Mouse (Mus musculus) heart, embryonic 14.5 days (tissue): ENCODE results near the gene Bcl7b. TPM values are rescaled to one million over a fixed set of nuclear protein-coding genes. Genes with fewer than 3 reads are reported as not detected.

ENCODE experiments used
- ATAC-seq: fragments of 200-750 bp; cut with Nextera tagmentation; 2 replicates; pipeline ENCODE4 v1.8.0; 2017; ENCODE audit warnings: low read depth, moderate TSS enrichment; ENCODE audit not compliant: insufficient number of reproducible peaks, insufficient read depth, low FRiP score
- H3K27ac ChIP-seq, 2 experiments: fragments of 200-500 bp in 1 of 2; fragments of 300-500 bp in 1 of 2; sonication (generic) in 1 of 2; replicated peaks in 1 of 2; 2 replicates each; pipeline ENCODE4 v1.5.1; 2012 to 2014; ENCODE audit warnings: low read depth in 2 of 2, low read length in 2 of 2, control low read depth in 1 of 2, mild to moderate bottlenecking in 1 of 2, mixed read lengths in 1 of 2; ENCODE audit not compliant: control insufficient read depth in 1 of 2, insufficient read depth in 1 of 2
- H3K27me3 ChIP-seq: fragments of 300-500 bp; sonication (generic); 2 replicates; pipeline ENCODE4 v1.6.1; 2014; ENCODE audit warnings: mild to moderate bottlenecking, low read length, control low read depth; ENCODE audit not compliant: control insufficient read depth, insufficient read depth
- H3K36me3 ChIP-seq: fragments of 300-500 bp; sonication (generic); 2 replicates; pipeline ENCODE4 v1.6.1; 2014; ENCODE audit warnings: mild to moderate bottlenecking, control low read depth, low read length, mixed read lengths; ENCODE audit not compliant: control insufficient read depth, insufficient read depth
- H3K4me1 ChIP-seq, 2 experiments: fragments of 200-500 bp in 1 of 2; fragments of 300-500 bp in 1 of 2; sonication (generic) in 1 of 2; 2 replicates each; pipeline ENCODE4 v1.6.1; 2012 to 2014; ENCODE audit warnings: low read length in 2 of 2, control low read depth in 1 of 2, mixed read lengths in 1 of 2; ENCODE audit not compliant: control insufficient read depth in 2 of 2, insufficient read depth in 2 of 2
- H3K4me2 ChIP-seq: fragments of 300-500 bp; sonication (generic); 2 replicates; pipeline ENCODE4 v1.6.1; 2014; ENCODE audit warnings: mild to moderate bottlenecking, low read length
- H3K4me3 ChIP-seq, 2 experiments: fragments of 200-500 bp in 1 of 2; fragments of 300-500 bp in 1 of 2; sonication (generic) in 1 of 2; 2 replicates each; pipeline ENCODE4 v1.5.1; 2012 to 2014; ENCODE audit warnings: low read length in 2 of 2, mild to moderate bottlenecking in 2 of 2, control low read depth in 1 of 2, low read depth in 1 of 2, moderate library complexity in 1 of 2; ENCODE audit not compliant: control insufficient read depth in 1 of 2, insufficient read depth in 1 of 2
- H3K9ac ChIP-seq: fragments of 300-500 bp; sonication (generic); 2 replicates; pipeline ENCODE4 v1.6.1; 2014; ENCODE audit warnings: mild to moderate bottlenecking, low read length
- H3K9me3 ChIP-seq: fragments of 300-500 bp; sonication (generic); 2 replicates; pipeline ENCODE4 v1.6.1; 2016; ENCODE audit warnings: low read length, control low read depth; ENCODE audit not compliant: control insufficient read depth
- WGBS: fragments of 180-500 bp; shearing (Covaris S2); extraction: QIAGEN DNeasy Blood & Tissue Kit; methylation state at CpG from one replicate; pipeline ENCODE4 v1.1.7; 2014; 5-methylcytosine and 5-hydroxymethylcytosine counted together
- polyA plus RNA-seq: library from polyadenylated mRNA; unstranded; fragments of >200 nt; fragmentation: Nextera tagmentation; extraction: Ambion mirVana; gene quantifications from 2 replicates; pipeline ENCODE4 v1.2.1, GENCODE M21; 2014

Bcl7b gene
- polyA plus RNA-seq, 1 experiment from 2014 or later, result 41.4 TPM

DNA sequence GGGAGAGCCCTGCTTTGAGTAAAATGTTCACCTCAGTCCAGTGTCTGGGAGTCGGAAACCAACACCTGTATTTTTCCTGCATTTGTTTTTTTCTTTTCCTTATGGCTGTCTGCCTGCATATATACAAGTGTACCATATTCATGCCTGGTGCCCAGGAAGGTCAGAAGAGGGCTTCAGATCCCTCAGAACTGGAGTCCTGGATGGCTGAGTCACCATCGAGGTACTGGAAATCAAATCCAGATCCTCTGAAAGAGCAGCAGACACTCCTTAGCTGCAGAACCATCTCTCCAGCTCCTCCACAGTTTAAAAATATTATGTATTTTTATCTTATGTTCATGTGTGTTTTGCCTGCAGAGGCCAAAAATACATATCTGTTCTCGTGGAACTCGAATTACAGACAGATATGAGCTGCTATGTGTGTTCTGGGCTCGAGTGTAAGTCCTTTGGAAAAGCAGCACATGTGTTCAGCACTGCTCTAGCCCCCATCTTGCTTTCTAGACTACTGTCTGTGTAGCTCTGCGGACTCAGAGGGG lies 3.7 kb downstream of the Bcl7b start:
- 88% methylated on average over 6 of the region's 6 CpGs for WGBS
- H3K4me2 ChIP-seq, result no peak overlapping the region
- H3K27ac ChIP-seq, result no peak overlapping the region
- H3K27me3 ChIP-seq, result no peaks in the 10 kb centered on the region
- no peak overlapping the region for H3K9ac ChIP-seq
- peaks cover 65% of the 10 kb centered on the region for H3K36me3 ChIP-seq
- H3K4me3 ChIP-seq, result no peak overlapping the region
- no peak for ATAC-seq
- H3K9me3 ChIP-seq, result no peaks in the 10 kb centered on the region
- peaks cover 4 to 5% of the 10 kb centered on the region in 2 experiments; a peak in 3 of 4 replicates for H3K4me1 ChIP-seq

DNA sequence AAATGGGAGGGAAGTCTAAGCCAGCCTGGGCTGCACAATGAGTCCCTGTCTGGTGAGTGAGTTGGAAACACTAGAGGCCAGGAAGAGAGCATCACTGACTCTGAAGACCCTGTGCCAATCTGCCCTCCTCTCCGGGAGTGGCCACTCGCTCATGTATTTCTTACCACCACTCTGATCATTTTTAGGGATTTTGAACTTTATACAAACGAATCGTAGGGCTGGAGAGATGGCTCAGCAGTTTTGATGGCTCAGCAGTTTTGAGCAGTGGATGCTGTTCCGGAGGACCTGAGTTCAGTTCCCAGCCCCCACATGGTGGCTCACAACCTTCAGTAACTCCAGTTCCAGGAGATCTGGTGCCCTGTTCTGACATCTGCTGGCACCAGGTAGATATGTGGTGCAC lies 4.9 kb downstream of the Bcl7b start:
- 95% methylated on average over 5 of the region's 5 CpGs for WGBS
- no peak overlapping the region for H3K27ac ChIP-seq
- H3K36me3 ChIP-seq, result peaks cover 77% of the 10 kb centered on the region
- no peak overlapping the region for H3K4me2 ChIP-seq
- no peaks in the 10 kb centered on the region for H3K27me3 ChIP-seq
- H3K9ac ChIP-seq, result no peak overlapping the region
- no peak overlapping the region for H3K4me3 ChIP-seq
- peaks cover 2 to 5% of the 10 kb centered on the region in 2 experiments; a peak in 3 of 4 replicates for H3K4me1 ChIP-seq
- H3K9me3 ChIP-seq, result no peaks in the 10 kb centered on the region
- ATAC-seq, result no peak

DNA sequence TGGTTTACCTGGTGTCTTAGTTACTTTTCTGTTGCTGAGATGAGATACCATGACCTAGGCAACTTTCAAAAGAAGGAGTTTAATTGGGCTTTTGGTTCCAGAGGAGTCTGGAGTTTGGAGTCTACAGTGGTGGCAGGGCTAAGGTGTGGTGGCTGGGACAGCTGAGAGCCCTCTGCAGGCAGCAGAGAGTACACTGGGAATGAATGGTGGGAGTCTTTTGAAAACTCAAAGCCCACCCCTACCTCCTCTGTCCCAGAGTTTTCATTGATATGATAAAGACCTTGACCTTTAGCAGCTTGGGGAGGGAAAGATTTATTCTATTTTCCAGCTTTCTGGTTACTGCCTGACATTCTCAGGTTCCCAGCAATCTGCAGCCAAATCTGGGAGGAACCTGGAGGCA lies 7.0 kb downstream of the Bcl7b start:
- Histone ChIP-seq H3K27ac (no peak overlapping the region), H3K4me2 (no peak overlapping the region), H3K36me3 (peaks cover 96% of the 10 kb centered on the region), H3K9me3 (no peaks in the 10 kb centered on the region), H3K4me3 (no peak overlapping the region), H3K27me3 (no peaks in the 10 kb centered on the region), H3K4me1 (no peaks in the 10 kb centered on the region; a peak in 2 of 4 replicates), H3K9ac (no peak overlapping the region)
- ATAC-seq, result no peak

DNA sequence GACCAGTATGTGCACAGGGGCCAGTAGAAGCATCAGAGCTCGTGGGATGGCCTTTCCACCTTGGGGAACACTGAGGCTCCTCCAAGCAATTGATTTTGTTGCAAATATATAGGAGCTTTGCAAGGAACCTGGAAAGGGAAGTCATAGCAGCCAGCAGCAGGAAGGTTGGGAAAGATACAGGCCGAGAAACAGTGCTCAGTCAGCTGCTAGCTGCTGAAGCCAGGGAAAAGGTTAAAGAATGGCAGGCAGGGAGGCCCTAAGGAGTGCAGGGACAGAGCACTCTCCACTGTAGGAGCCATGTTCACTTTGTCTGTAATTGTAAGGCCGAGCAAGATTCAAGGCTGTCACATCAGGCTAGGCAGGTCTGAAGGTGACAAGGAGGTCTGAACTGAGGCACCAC lies 10.4 kb downstream of the Bcl7b start:
- Histone ChIP-seq H3K4me2 (no peak overlapping the region), H3K27ac (peak overlapping the region in 1 of 2 experiments; percentile 21; a peak in 1 of 4 replicates), H3K9me3 (no peaks in the 10 kb centered on the region), H3K4me3 (no peak overlapping the region), H3K27me3 (no peaks in the 10 kb centered on the region), H3K9ac (no peak overlapping the region), H3K36me3 (peaks cover 90% of the 10 kb centered on the region), H3K4me1 (no peaks in the 10 kb centered on the region)
- no peak for ATAC-seq
- WGBS, result 73% methylated on average over 3 of the region's 3 CpGs

DNA sequence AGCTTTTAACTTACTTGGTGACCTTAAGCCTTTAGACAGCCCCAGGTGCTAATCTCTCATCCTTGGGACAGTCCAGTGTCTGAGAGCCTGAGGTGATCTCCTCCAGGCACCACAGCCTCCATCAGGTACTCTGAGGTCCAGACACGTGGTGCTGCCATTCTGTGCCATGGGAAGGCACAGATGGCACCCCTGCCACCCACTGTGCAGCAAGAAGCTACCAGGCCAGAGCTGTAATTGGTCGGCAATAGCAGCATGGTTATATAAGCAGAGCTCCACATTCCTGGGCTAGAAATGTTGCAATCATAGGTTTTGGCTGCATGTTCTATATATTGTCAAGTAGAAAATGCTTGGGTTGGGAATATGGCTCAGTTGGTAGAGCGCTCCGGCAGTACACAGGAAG lies 10.9 kb downstream of the Bcl7b start:
- 94% methylated on average over 4 of the region's 4 CpGs for WGBS
- H3K4me3 ChIP-seq, result no peak overlapping the region
- H3K27me3 ChIP-seq, result no peaks in the 10 kb centered on the region
- H3K9me3 ChIP-seq, result no peaks in the 10 kb centered on the region
- H3K4me2 ChIP-seq, result no peak overlapping the region
- H3K4me1 ChIP-seq, result no peaks in the 10 kb centered on the region
- H3K9ac ChIP-seq, result no peak overlapping the region
- peaks cover 85% of the 10 kb centered on the region for H3K36me3 ChIP-seq
- no peak for ATAC-seq
- no peak overlapping the region for H3K27ac ChIP-seq

DNA sequence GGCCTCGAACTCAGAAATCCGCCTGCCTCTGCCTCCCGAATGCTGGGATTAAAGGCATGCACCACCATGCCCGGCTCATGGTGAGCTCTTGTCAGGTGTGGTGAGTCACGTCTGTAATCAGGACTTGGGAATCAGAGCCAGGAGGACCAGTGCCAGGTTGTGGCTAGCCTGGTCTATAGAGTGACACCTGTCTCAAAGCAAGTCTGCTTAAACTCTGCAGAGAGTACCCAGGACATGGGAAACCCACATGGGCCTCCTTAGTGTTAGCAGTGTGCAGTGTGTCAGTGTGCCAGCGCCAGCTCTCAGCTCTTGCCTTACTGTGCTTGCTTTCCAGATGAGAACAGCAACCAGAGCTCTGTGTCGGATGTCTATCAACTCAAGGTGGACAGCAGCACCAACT lies 11.5 kb downstream of the Bcl7b start:
- 91% methylated on average over 7 of the region's 7 CpGs for WGBS

DNA sequence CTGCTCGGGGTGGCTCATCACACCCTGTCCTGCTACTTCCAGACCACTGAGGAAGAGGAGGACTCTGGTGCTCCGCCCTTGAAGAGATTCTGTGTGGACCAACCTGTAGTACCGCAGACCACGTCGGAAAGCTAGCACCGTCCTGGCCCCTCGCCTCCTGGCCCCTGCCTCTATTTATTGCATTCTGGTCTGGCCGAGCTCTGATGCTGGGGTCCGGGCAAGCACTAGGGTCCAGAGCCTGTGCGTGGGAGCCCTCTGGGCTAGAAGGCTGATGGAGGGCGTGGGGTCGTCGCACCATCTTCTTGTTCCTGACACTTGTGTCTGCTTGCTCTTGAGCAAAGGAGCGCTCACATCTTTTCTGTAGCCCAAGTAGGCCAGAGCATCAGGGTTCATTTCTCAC lies 12.7 kb downstream of the Bcl7b start:
- no peaks in the 10 kb centered on the region for H3K27me3 ChIP-seq
- no peak overlapping the region for H3K27ac ChIP-seq
- H3K4me3 ChIP-seq, result no peak overlapping the region
- no peak overlapping the region for H3K4me2 ChIP-seq
- H3K9me3 ChIP-seq, result no peaks in the 10 kb centered on the region
- no peak overlapping the region for H3K9ac ChIP-seq
- H3K36me3 ChIP-seq, result peaks cover 69% of the 10 kb centered on the region
- ATAC-seq, result no peak
- 92% methylated on average over 14 of the region's 14 CpGs for WGBS
- H3K4me1 ChIP-seq, result no peaks in the 10 kb centered on the region

More for the DNA sequence above, 11.5 kb downstream of the Bcl7b start:
- Histone ChIP-seq H3K27ac (no peak overlapping the region), H3K9me3 (no peaks in the 10 kb centered on the region), H3K4me1 (no peaks in the 10 kb centered on the region), H3K4me3 (no peak overlapping the region), H3K9ac (no peak overlapping the region), H3K4me2 (no peak overlapping the region), H3K27me3 (no peaks in the 10 kb centered on the region), H3K36me3 (peaks cover 79% of the 10 kb centered on the region)
- ATAC-seq, result no peak

DNA sequence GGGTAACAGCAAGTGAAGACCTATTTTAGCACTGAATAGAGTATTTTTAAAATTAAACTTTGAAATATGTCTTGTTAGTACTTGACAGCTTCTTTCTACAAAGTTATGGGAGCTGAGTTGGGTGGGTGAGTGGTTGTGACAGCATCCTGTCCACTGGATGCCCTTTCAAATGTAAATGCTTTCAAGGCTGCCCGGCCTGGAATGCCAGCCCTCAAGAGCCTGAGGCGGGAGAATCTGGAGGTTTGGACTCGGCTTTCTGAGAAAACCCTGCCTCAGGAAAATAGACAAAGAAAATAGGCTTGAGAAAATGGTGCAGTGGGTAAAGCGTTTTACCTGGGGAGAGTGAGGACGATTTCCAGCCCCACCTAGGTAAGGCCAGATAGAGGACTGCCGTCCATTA lies 13.7 kb downstream of the Bcl7b start:
- Histone ChIP-seq H3K27ac (no peak overlapping the region), H3K27me3 (no peaks in the 10 kb centered on the region), H3K9me3 (no peaks in the 10 kb centered on the region), H3K4me1 (peaks cover 2 to 3% of the 10 kb centered on the region in 2 experiments; a peak in 3 of 4 replicates), H3K9ac (no peak overlapping the region), H3K4me2 (no peak overlapping the region), H3K36me3 (peaks cover 61% of the 10 kb centered on the region), H3K4me3 (no peak overlapping the region)
- WGBS, result 82% methylated on average over 6 of the region's 6 CpGs
- ATAC-seq, result no peak
